Mouse (Mus musculus) small intestine, adult 2 months (tissue): ENCODE data around the gene Fnbp1l.

ENCODE experiments used
- CTCF ChIP-seq: fragments of 200-500 bp; IDR thresholded peaks from 2 replicates; pipeline ENCODE4 v1.5.1; 2012; ENCODE audit warnings: low read depth, mild to moderate bottlenecking, control low read depth, inconsistent platforms, low read length, moderate library complexity, mixed read lengths; ENCODE audit not compliant: insufficient replicate concordance, insufficient read length; ENCODE audit errors: extremely low read depth
- POLR2A ChIP-seq: fragments of 200-500 bp; IDR thresholded peaks from 2 replicates; pipeline ENCODE4 v1.6.1; 2012; ENCODE audit warnings: low read depth, mild to moderate bottlenecking, control low read depth, inconsistent platforms, low read length, moderate library complexity

GRCm38 (mm10) chr3:122492872-122493615 is 126.5 kb downstream of the Fnbp1l start:
- TF ChIP-seq POLR2A (no peak), CTCF (no peak)
